Mouse (Mus musculus): ENCODE results near the gene Acot7. TPM values are rescaled to one million over a fixed set of nuclear protein-coding genes. Genes with fewer than 3 reads are reported as not detected.

The Acot7 gene
- polyA plus RNA-seq, 1 experiment from 2014 or later = 269 TPM

DNA sequence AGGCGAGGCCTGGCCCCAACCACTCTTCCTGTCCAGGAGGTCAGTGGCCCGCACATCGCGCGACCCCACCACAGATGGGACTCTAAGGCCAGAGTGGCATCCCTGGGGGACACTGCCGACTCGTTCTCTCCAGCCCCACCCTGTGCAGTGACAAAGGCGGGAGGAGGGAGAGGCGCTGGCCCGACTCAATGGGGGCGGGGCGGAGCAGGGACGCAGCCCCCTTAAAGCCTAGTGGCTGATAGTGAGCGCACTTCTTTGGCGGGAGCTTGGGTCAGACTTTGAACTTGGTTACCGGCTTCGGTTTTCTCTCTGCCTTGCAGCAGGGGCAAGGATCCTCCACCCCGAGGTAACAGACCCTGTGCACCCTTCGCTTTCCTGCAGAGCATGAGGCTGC is 18.7 kb upstream of the Acot7 start:
- H3K9me3 ChIP-seq (ENCODE audit: control insufficient read depth, low read length) = no peaks in the 10 kb centered on the region
- WGBS = 2% methylated on average over 19 of the region's 19 CpGs
- H3K27me3 ChIP-seq (replicated peaks; ENCODE audit: control insufficient read depth, insufficient read depth, low read length) = peaks cover 59% of the 10 kb centered on the region
- H3K4me2 ChIP-seq (ENCODE audit: low read length) = no peak overlapping the region
- H3K9ac ChIP-seq (replicated peaks; ENCODE audit: low read depth, low read length) = no peak overlapping the region
- no peak overlapping the region for H3K4me3 ChIP-seq (replicated peaks; ENCODE audit: low read length)
- H3K4me1 ChIP-seq (replicated peaks; ENCODE audit: control insufficient read depth, insufficient read depth, low read length) = peaks cover 8% of the 10 kb centered on the region
- ATAC-seq = no peak
- no peak overlapping the region for H3K27ac ChIP-seq (ENCODE audit: low read length)
- H3K36me3 ChIP-seq (ENCODE audit: control insufficient read depth, insufficient read depth) = no peaks in the 10 kb centered on the region

DNA sequence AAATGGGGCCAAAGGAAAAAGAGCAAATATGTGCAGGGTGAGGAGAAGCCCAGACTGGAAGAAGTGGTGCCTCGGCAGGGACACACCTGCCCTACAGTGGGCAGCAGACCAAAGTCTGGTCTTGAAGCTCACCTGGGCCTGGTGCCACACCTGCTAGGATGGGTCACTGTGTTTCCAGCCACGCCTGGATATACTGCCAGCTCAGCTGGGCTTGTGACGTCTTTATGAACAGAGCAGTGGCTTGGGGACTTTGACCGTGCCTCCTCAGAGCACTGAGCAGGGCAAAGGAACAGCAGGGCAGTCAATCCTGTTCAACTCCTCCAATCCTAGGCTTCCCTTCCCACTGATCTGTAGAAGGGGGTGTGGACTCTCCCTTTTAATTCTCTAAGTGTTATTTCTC is 17.2 kb upstream of the Acot7 start:
- Histone ChIP-seq H3K36me3 (ENCODE audit: control insufficient read depth, insufficient read depth) (no peaks in the 10 kb centered on the region), H3K9me3 (ENCODE audit: control insufficient read depth, low read length) (no peaks in the 10 kb centered on the region), H3K4me2 (ENCODE audit: low read length) (no peak overlapping the region), H3K27me3 (replicated peaks; ENCODE audit: control insufficient read depth, insufficient read depth, low read length) (peaks cover 51% of the 10 kb centered on the region), H3K4me1 (replicated peaks; ENCODE audit: control insufficient read depth, insufficient read depth, low read length) (peaks cover 8% of the 10 kb centered on the region), H3K27ac (ENCODE audit: low read length) (no peak overlapping the region), H3K9ac (replicated peaks; ENCODE audit: low read depth, low read length) (no peak overlapping the region), H3K4me3 (replicated peaks; ENCODE audit: low read length) (no peak overlapping the region)
- no peak for ATAC-seq
- WGBS = 38% methylated on average over 4 of the region's 4 CpGs

GRCm38 (mm10) chr4:152161601-152162000 is 16.3 kb upstream of the Acot7 start:
- Histone ChIP-seq H3K4me2 (ENCODE audit: low read length) (no peak overlapping the region), H3K4me3 (replicated peaks; ENCODE audit: low read length) (no peak overlapping the region), H3K9me3 (ENCODE audit: control insufficient read depth, low read length) (no peaks in the 10 kb centered on the region), H3K36me3 (ENCODE audit: control insufficient read depth, insufficient read depth) (no peaks in the 10 kb centered on the region), H3K27me3 (replicated peaks; ENCODE audit: control insufficient read depth, insufficient read depth, low read length) (peaks cover 51% of the 10 kb centered on the region), H3K27ac (ENCODE audit: low read length) (no peak overlapping the region), H3K9ac (replicated peaks; ENCODE audit: low read depth, low read length) (no peak overlapping the region), H3K4me1 (replicated peaks; ENCODE audit: control insufficient read depth, insufficient read depth, low read length) (peaks cover 8% of the 10 kb centered on the region)
- 69% methylated on average over 6 of the region's 6 CpGs for WGBS
- ATAC-seq = no peak

GRCm38 (mm10) chr4:152162748-152163147 is 15.2 kb upstream of the Acot7 start:
- no peak for ATAC-seq
- WGBS = 92% methylated on average over 2 of the region's 2 CpGs
- peaks cover 45% of the 10 kb centered on the region for H3K27me3 ChIP-seq (replicated peaks; ENCODE audit: control insufficient read depth, insufficient read depth, low read length)
- no peak overlapping the region for H3K27ac ChIP-seq (ENCODE audit: low read length)
- no peak overlapping the region for H3K9ac ChIP-seq (replicated peaks; ENCODE audit: low read depth, low read length)
- H3K36me3 ChIP-seq (ENCODE audit: control insufficient read depth, insufficient read depth) = no peaks in the 10 kb centered on the region
- peaks cover 8% of the 10 kb centered on the region for H3K4me1 ChIP-seq (replicated peaks; ENCODE audit: control insufficient read depth, insufficient read depth, low read length)
- no peak overlapping the region for H3K4me3 ChIP-seq (replicated peaks; ENCODE audit: low read length)
- H3K4me2 ChIP-seq (ENCODE audit: low read length) = no peak overlapping the region
- H3K9me3 ChIP-seq (ENCODE audit: control insufficient read depth, low read length) = no peaks in the 10 kb centered on the region

DNA sequence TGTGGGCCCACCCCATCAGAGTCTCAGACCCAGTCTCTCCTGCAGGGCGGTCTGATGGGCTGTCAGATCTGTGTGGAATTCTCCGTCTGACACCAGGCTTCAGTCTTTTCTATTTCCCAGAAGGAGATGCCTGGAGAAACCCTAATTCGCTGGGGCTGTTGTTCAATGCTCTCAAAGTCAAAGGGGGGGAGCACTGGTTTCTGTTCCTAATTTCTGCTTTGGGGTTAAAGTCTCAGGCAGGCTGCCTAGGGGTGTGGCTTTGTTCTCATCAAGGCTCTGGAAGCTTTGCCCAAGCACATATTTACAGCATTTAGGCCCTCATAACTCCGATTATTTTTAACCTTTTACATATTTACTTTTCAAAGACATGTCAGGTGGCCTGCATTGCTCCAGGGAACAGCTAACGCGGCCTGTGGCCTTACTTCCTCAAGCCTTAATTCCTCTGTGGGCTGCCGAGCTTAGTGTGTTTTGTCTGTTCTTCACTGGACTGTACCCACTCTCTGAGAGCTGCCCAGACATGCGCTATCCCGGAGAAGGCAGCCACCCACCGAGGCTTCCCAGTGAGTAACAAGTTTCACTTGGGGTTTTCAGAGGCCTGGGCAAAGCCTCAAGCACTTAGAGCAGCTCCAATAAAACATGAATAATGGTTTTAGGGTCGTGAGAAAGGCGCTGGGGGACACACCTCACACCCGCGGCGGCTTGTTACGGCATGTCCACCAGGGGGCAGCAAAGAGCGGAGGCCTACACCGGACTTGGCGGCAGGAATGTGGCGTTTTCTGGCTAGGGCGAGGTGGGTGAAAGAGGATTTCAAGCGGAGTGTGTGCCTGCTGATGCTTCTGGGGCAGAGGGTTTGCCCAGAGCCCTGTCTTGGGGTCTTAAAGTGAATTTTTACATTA is 12.7 kb upstream of the Acot7 start:
- Histone ChIP-seq H3K9ac (replicated peaks; ENCODE audit: low read depth, low read length) (no peak overlapping the region), H3K4me2 (ENCODE audit: low read length) (no peak overlapping the region), H3K9me3 (ENCODE audit: control insufficient read depth, low read length) (no peaks in the 10 kb centered on the region), H3K27me3 (replicated peaks; ENCODE audit: control insufficient read depth, insufficient read depth, low read length) (peaks cover 21% of the 10 kb centered on the region), H3K27ac (ENCODE audit: low read length) (no peak overlapping the region), H3K36me3 (ENCODE audit: control insufficient read depth, insufficient read depth) (no peaks in the 10 kb centered on the region), H3K4me3 (replicated peaks; ENCODE audit: low read length) (no peak overlapping the region), H3K4me1 (replicated peaks; ENCODE audit: control insufficient read depth, insufficient read depth, low read length) (0 out of 2 replicates have a peak, but pooled peaks cover 3% of the 10 kb centered on the region)
- ATAC-seq = no peak
- WGBS = 22% methylated on average over 22 of the region's 22 CpGs

DNA sequence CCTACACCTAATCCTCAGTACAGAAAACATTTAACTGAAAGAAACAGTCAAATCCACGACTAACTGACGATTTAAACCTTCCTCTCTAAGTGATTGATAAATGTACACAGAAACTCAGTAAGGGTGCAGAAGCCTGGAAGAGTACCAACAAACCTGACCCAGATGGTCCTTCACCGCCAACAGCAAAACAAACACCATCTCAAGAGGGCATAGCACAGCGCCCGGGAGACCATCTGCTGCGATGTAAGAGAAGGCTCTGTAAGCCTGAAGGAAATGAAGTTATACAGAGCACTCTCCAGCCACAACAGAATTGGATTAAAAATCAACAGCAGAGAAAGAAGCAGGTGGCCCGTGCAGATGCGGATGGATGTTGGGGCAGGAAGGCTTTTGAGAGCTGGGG is 9.9 kb upstream of the Acot7 start:
- ATAC-seq = peak; percentile 73
- Histone ChIP-seq H3K9ac (replicated peaks; ENCODE audit: low read depth, low read length) (no peak overlapping the region), H3K4me3 (replicated peaks; ENCODE audit: low read length) (no peak overlapping the region), H3K4me2 (ENCODE audit: low read length) (no peak overlapping the region), H3K27me3 (replicated peaks; ENCODE audit: control insufficient read depth, insufficient read depth, low read length) (no peaks in the 10 kb centered on the region), H3K9me3 (ENCODE audit: control insufficient read depth, low read length) (0 out of 2 replicates have a peak, but pooled peaks cover 2% of the 10 kb centered on the region), H3K4me1 (replicated peaks; ENCODE audit: control insufficient read depth, insufficient read depth, low read length) (0 out of 2 replicates have a peak, but pooled peaks cover 3% of the 10 kb centered on the region), H3K36me3 (ENCODE audit: control insufficient read depth, insufficient read depth) (no peaks in the 10 kb centered on the region), H3K27ac (ENCODE audit: low read length) (no peak overlapping the region)
- WGBS = 24% methylated on average over 8 of the region's 8 CpGs

- H3K9ac ChIP-seq (replicated peaks; ENCODE audit: low read depth, low read length) = no peak overlapping the region
- H3K9me3 ChIP-seq (ENCODE audit: control insufficient read depth, low read length) = 0 out of 2 replicates have a peak, but pooled peaks cover 2% of the 10 kb centered on the region
- H3K27ac ChIP-seq (ENCODE audit: low read length) = no peak overlapping the region
- WGBS = 81% methylated on average over 7 of the region's 7 CpGs
- no peak overlapping the region for H3K4me3 ChIP-seq (replicated peaks; ENCODE audit: low read length)
- no peaks in the 10 kb centered on the region for H3K36me3 ChIP-seq (ENCODE audit: control insufficient read depth, insufficient read depth)
- no peaks in the 10 kb centered on the region; the same call in 1 of the 2 replicates for H3K27me3 ChIP-seq (replicated peaks; ENCODE audit: control insufficient read depth, insufficient read depth, low read length)
- H3K4me2 ChIP-seq (ENCODE audit: low read length) = no peak overlapping the region
- ATAC-seq = no peak
- H3K4me1 ChIP-seq (replicated peaks; ENCODE audit: control insufficient read depth, insufficient read depth, low read length) = 0 out of 2 replicates have a peak, but pooled peaks cover 3% of the 10 kb centered on the region
Observed at GRCm38 (mm10) chr4:152169103-152169502, 8.8 kb upstream of the Acot7 start.

- Histone ChIP-seq H3K4me3 (replicated peaks; ENCODE audit: low read length) (no peak overlapping the region), H3K27me3 (replicated peaks; ENCODE audit: control insufficient read depth, insufficient read depth, low read length) (no peaks in the 10 kb centered on the region; the same call in 1 of the 2 replicates), H3K9me3 (ENCODE audit: control insufficient read depth, low read length) (0 out of 2 replicates have a peak, but pooled peaks cover 2% of the 10 kb centered on the region), H3K4me2 (ENCODE audit: low read length) (no peak overlapping the region), H3K4me1 (replicated peaks; ENCODE audit: control insufficient read depth, insufficient read depth, low read length) (0 out of 2 replicates have a peak, but pooled peaks cover 3% of the 10 kb centered on the region), H3K36me3 (ENCODE audit: control insufficient read depth, insufficient read depth) (no peaks in the 10 kb centered on the region), H3K9ac (replicated peaks; ENCODE audit: low read depth, low read length) (no peak overlapping the region), H3K27ac (ENCODE audit: low read length) (no peak overlapping the region)
- ATAC-seq = no peak
- 86% methylated on average over 10 of the region's 10 CpGs for WGBS
Observed at GRCm38 (mm10) chr4:152170286-152170685, 7.6 kb upstream of the Acot7 start.

DNA sequence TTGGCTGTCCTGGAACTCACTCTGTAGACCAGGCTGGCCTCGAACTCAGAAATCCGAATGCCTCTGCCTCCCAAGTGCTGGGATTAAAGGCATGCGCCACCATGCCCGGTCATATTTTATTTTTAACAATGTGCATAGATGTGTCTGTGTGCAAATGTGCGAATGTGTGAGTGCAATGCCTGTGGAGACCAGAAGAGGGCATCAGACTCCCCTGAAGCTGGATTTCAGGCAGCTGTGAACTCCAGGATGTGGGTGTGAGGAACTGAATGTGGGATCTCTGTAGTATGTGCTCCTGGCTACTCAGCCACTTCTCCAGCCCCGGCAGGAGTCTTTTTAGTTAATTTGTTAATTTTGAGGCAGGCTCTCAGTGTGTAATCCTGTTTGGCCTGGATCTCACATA is 6.4 kb upstream of the Acot7 start:
- H3K36me3 ChIP-seq (ENCODE audit: control insufficient read depth, insufficient read depth) = no peaks in the 10 kb centered on the region
- H3K9ac ChIP-seq (replicated peaks; ENCODE audit: low read depth, low read length) = no peak overlapping the region
- no peak for ATAC-seq
- 90% methylated on average over 6 of the region's 6 CpGs for WGBS
- H3K4me2 ChIP-seq (ENCODE audit: low read length) = no peak overlapping the region
- no peak overlapping the region for H3K27ac ChIP-seq (ENCODE audit: low read length)
- 0 out of 2 replicates have a peak, but pooled peaks cover 3% of the 10 kb centered on the region for H3K4me1 ChIP-seq (replicated peaks; ENCODE audit: control insufficient read depth, insufficient read depth, low read length)
- no peak overlapping the region for H3K4me3 ChIP-seq (replicated peaks; ENCODE audit: low read length)
- 0 out of 2 replicates have a peak, but pooled peaks cover 2% of the 10 kb centered on the region for H3K9me3 ChIP-seq (ENCODE audit: control insufficient read depth, low read length)
- peaks cover 2% of the 10 kb centered on the region for H3K27me3 ChIP-seq (replicated peaks; ENCODE audit: control insufficient read depth, insufficient read depth, low read length)

Data from forebrain, embryonic 16.5 days (tissue).